Mouse (Mus musculus): ENCODE measurements around the gene Cxcl15. TPM values are rescaled to one million over a fixed set of nuclear protein-coding genes. Genes with fewer than 3 reads are reported as not detected.

The Cxcl15 gene
- polyA plus RNA-seq, 1 experiment: not detected

Small RNA genes within 50 kb of the gene (microRNA-seq; reads per million reads assigned to microRNA genes)
- not detected for gene Gm24322 (ENCODE audit: borderline microRNAs expressed)

Other genes starting within 250 kb of the Cxcl15 start
- gene 5830473C10Rik, start 233.4 kb upstream of the Cxcl15 start, polyA plus RNA-seq (2012; fragmentation: generic; extraction: Trizol): not detected
- gene Rassf6, start 153.9 kb upstream of the Cxcl15 start, polyA plus RNA-seq (2012; fragmentation: generic; extraction: Trizol): 0.12 TPM
- gene Cxcl5, start 35.2 kb upstream of the Cxcl15 start, polyA plus RNA-seq (2012; fragmentation: generic; extraction: Trizol): 0.14 TPM
- gene Ppbp, start 26.0 kb upstream of the Cxcl15 start, polyA plus RNA-seq (2012; fragmentation: generic; extraction: Trizol): 0.06 TPM
- gene Pf4, start 22.1 kb upstream of the Cxcl15 start, polyA plus RNA-seq (2012; fragmentation: generic; extraction: Trizol): not detected
- not detected for gene Cxcl3, start 8.4 kb upstream of the Cxcl15 start, polyA plus RNA-seq (2012; fragmentation: generic; extraction: Trizol)
- 0.66 TPM for gene Cxcl1, start 96.7 kb downstream of the Cxcl15 start, polyA plus RNA-seq (2012; fragmentation: generic; extraction: Trizol)
- gene Cxcl2, start 109.3 kb downstream of the Cxcl15 start, polyA plus RNA-seq (2012; fragmentation: generic; extraction: Trizol): not detected
- gene Mthfd2l, start 136.6 kb downstream of the Cxcl15 start, polyA plus RNA-seq (2012; fragmentation: generic; extraction: Trizol): 10.2 TPM
- 0.04 TPM for gene Epgn, start 232.9 kb downstream of the Cxcl15 start, polyA plus RNA-seq (2012; fragmentation: generic; extraction: Trizol)

Measured in C2C12 (cell line).